Mouse (Mus musculus) urinary bladder, adult 18-20 months (tissue): ENCODE measurements around the gene Utp14b.

Experiments
- DNase-seq, 2 experiments: peaks; one replicate each; pipeline ENCODE4 v3.0.0; 2022; ENCODE audit warnings: low spot score in 2 of 2, mixed read lengths in 2 of 2

Gene Utp14b

DNA sequence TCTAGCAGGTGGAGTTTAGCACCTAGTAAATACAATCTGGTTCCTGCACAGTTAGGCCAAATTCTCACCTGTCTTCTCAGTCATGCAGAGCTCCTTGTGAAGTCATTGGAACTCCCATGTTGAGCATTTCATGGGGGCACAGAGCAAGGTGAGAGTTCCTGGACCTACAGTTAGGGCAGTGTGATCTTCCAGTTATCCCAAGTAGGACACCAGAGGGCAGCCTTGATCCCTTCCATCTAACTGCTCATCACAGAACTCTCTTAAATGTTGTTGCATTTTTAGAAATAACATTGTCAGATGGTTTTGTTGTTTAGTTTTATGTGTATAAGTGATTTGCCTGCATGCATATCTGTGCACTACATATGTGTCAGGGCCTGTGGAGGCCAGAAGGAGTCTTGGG is 29.0 kb downstream of the Utp14b start:
- DNase-seq = no peak

DNA sequence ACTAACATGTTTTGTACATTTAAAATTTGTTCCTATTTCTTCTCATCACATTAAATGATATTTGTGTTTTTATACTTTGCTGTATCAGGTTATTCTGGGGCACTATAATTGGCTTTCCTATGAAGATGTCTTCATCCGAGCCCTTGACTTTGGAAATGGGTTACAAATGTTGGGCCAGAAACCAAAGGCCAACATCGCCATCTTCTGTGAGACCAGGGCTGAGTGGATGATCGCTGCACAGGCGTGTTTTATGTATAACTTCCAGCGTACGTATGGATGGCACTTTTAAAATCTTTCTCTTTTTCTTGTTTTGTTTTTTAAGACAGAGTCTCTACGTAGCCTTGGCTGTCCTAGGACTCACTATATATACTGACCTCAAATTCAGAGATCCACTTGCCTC is 30.3 kb downstream of the Utp14b start:
- no peak for DNase-seq

DNA sequence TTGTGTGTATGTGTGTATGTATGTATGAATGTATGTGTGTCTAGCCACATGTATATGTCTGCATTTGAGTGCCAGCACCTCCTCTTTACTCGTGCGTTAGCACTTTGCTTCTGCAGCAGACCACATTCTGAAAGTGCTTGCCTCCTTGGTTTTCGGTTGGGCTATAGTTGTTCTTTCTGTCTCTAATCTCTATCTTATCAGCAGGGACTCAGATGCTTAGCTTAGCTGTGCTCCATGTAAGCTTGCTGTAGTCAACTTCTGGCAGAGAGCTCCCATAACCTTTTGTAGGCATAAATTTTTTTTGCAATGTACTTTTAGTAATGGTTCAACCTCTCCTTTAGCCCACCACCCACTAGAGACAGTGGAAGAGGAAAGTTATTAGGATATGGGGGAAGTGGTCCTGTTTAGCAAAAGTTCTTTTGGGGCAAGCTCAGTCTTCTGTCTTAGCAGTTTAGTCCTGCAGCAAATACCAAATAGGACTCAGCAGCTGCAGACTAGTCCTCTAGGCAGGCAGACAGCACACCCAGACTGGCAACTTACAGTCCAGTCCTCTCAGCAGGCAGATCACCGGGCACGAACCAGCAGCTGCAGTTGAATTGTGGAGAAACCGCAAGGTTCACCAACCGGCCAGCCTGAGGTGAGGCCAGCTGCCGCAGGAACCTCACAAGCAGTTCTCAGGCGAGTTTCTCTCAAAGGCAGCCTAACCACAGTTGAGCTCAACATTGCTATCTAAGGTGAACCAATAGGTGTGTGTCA is 36.8 kb downstream of the Utp14b start:
- DNase-seq = no peak

DNA sequence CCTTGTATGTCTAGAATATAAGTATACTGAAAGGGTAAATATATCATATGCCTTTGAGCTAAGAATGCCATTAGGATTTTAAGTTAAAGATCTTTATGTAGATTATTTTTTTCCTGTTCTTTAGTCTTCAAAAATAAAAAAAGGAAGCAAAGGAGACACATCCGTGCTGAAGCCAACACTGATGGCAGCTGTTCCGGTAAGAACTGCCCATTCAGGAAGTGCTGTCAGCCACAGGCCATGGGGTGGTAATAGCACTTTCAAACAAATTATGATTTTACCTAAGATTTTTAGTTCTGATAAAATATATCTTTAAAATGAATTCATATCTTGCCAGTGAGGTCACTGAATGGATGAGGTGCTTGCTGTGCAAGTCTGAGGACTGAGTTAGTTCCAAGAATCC is 38.5 kb downstream of the Utp14b start:
- no peak for DNase-seq

DNA sequence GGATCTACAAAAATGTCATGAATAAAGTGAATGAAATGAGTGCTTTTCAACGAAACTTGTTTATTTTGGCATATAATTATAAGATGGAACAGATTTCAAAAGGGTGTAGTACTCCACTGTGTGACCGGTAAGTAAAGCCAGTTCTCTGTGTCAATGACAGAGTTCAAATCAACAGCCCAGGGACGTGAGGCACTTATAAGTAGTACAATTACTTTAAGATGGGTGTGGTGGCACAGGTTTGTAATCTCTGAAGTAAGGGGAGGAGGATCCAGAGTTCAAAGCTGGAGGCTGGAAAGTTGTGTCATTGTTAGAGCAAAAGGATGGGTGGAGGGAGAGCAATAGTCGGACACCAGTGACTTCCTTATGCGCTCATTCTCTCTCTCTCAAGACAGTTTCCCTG is 39.1 kb downstream of the Utp14b start:
- no peak for DNase-seq

DNA sequence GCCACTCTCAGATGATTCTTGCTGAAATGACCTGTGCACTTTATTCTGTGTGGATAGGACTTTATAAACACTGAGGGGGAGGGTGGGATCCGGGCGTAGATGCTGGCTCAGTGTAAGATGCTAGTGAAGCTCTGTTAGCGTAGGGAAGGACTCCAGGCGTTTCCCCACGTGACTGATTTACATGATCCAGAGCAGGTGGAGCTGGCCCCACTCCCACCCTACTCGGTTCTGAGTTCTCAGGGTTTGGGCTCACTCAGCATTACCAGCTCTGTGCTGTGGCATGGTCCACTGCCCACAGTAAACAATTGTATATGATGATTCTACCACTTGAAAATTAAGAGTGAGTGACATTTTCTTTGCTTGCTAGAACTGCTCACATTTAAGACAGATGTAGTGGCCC is 40.3 kb downstream of the Utp14b start:
- no peak for DNase-seq

DNA sequence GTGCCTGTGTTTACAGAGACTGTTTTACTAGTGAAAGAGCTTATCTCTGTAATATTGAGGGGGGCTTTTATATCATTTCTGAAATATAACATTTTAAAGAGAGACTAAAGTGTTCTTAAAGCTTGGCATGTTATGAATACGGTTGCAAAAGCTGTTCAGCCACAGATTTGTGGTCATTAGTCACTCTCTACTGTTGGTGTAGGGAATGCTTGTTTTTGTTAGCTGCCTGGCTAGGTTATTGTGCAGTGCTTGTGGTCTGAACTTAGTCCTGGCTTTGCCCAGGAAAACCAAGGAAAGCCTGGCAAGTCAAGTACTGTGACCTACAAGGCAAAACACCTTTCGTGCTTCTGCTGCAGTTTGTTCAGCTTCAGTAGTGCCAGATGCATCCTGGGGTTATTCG is 43.9 kb downstream of the Utp14b start:
- DNase-seq = no peak

DNA sequence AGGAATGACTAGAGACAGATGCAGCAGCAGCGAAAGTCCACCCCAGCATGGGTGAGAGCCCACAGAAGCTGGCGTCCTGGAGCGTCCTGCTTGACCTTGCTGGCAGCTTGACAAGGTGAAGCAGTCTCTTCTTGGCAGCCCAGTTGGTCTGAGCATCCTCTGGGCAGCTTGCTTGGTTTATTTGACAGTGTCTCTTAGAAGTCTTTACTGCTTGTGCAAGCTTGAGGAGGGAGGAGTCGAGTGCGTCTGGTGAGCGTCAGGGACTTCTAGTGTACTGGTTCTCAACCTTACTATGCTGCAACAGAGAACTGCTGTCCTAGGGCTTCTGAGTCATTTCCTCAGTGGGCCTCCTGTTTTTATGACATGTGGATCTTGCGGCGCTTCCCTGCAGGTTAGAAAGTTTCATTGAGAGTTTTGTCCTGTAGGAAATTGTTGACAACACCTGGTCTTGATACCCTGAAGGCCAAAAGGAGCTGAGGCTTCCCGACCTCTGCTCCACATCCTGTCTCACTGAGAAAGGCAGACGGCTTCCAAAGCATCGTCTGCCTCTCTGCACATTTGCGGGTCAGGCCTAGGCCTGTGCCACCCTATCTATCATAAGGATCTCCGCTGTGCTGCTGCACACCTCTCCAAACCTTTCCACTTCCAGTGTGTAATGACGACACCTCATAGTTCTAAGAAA is 44.6 kb downstream of the Utp14b start:
- no peak for DNase-seq

DNA sequence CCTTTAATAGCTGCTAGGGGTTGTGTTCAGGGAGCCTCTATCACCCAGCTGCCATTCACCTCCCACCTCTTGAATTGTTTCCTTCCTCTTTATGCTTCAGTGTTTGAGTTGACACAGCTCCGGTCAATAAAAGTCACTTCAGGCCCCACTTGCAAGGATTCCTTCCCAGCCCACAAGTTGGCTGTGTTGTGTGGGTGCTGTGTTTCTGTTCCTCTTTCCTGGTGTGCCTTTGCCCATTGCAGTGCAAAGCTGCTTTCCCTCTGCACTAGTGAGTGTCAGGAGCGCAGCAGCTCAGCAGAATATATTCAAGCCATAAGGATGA is 45.1 kb downstream of the Utp14b start:
- DNase-seq = no peak

DNA sequence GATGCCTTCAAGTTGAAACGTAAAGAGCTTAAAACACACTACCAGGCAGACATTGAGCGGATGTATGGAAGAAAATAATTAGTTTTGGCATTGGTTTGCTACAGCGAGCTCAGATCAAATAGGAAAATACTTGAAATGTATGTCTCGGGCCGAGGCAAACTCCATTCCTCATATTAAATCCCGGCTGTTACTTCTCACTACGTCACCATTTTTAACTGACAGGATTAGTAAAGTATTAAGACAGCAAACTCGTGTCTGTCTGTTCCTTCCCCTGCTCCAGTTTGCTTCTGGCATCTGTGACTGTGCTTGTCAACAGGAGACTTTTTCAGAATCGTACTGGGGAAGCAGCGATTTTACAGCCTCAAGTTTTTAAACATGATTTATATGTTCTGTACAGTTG is 48.5 kb downstream of the Utp14b start:
- no peak for DNase-seq

DNA sequence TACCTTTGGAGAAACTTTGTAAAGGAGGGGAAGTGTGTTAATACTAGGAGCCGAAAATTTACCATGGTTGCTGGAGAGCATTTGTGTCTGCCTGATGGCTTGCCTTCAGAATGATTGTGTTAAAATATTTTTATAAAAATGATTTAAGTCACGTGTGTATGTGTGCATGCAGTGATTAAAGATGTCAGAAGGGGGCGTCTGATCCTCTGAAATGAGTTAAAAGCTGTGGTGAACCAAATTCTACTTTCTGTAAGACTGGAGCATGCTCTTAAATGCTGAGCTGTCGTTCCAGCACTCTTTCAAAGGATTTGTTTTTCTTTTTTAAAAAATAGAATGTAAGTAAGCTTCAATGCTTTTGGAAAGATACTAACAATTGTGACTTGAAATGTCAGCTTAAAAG is 49.4 kb downstream of the Utp14b start:
- DNase-seq = no peak

DNA sequence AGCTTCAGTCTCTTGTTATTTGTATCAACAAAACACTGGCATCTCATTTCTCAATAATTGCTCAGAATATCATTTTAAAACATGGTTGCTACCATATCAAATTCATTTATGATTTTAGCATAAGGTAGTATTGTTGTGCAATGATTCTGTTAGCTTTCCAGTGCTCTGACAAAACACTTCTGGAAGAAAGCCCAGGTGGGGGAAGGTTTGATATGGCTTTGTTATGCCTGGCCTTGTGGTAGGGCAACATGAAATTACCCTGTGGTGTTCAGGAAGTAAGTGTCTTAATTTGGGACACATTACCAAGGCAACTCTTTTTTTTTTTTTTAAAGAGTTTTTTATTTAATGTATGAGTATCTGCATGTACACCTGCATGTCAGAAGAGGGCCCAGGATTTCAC is 52.2 kb downstream of the Utp14b start:
- DNase-seq = no peak

DNA sequence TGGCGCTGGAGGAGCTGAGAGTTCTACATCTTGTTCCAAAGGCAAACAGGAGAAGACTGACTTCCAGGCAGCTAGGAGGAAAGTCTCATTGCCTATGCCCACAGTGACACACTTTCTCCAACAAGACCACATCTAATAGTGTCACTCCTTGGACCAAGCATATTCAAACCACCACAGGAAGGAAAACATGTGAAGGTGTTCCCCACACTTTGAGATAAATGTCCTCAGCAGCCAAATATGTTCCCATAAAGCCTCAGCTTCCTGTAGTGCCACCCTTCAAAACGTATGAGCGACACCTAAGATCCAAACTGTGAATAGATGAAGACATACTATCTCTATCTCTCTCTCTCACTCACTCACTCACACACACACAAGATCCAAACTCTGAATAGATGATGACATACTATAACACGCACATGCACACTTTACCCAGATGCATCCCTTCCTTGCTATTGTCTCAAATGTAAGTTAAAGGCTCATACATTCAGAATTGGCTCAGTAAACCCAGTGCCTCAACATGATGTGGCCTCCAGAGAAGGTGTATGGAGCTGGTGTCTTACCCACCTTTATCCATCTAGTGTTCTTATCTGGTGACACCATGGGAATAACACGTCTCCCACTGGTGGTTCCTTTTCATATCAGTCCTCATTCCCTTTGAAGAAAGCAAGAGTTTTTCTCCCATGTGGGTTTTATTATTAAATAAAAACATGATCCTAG is 52.9 kb downstream of the Utp14b start:
- no peak for DNase-seq
